Mouse (Mus musculus) liver, postnatal 0 days (tissue): ENCODE data around the gene Sugp1.

Experiments used
- CTCF ChIP-seq: sonication (generic); IDR thresholded peaks from 2 replicates; pipeline ENCODE4 v1.5.1; 2016; ENCODE audit warnings: antibody characterized with exemption, low read depth
- EP300 ChIP-seq: IDR thresholded peaks from 2 replicates; pipeline ENCODE4 v1.6.1; 2016; ENCODE audit warnings: antibody characterized with exemption, low read depth, mild to moderate bottlenecking

DNA sequence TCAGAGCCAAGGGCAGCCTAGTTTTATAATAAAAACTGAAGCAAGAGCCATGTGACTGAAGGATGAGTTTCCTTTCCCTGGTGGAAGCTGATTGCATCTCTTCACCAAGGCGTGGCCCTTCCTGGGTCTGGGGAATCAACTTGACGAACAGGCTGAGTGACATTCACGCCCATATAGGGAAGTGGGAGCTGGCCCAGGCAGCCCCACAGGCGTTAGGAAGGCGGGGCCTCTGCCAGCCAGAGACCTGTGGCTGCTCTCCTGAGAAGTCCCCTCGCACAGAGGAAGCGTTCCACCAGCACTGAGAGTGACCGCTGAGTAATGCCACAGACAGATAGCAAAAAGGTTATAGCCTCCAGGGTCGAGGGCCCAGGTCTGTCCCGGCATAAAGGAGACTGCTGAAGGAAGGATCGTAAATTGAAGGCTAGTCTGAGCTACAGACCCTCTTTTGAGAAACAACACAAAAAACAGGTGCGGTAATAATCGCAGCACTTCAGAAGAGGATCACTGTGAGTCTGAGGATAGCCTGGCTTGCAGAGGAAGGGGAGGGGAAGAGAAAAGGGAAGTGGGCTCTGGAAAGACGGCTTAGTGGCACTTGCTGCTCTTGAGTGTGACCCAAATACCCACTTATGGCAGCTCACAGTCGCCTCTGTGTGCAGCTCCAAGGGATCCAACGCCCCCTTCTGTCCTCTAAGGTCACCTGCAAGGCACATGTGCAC, 41.3 kb upstream of the Sugp1 start:
- TF ChIP-seq CTCF (peak; percentile 81), EP300 (0 out of 2 replicates have a peak, but pooled peaks have one; percentile 21)
